Comparison of ENCODE assay signal across 10 mouse cellular contexts in genomic region chr3:102012076-102012610, GRCm38 (mm10). TPM values are rescaled to one million over a fixed set of nuclear protein-coding genes. Genes with fewer than 3 reads are reported as not detected.
A peak's percentile ranks its signal among the peaks of the same experiment; 100 is the strongest.
DNase-seq lines count a peak whose midpoint lies in the region; ATAC-seq lines count a peak whose summit lies in the region.
"Had no signal": no experiment of that assay in that cellular context is flagged by ENCODE, and none has a peak within 500 bp of the region (broad histone marks: within the 10 kb centered on the region; RNA-seq: fewer than 3 reads in every experiment).

No protein-coding gene starts in this region.

- intact Hi-C loops in heart, postnatal 25 days (cut with DNase I): no loop called here

- no peak for ATAC-seq in heart, embryonic 15.5 days (replicated peaks; ENCODE audit: insufficient number of reproducible peaks, insufficient read depth, low FRiP score, low read depth)
- peak; percentile 29; the same call in 1 of the 2 replicates for ATAC-seq in forebrain, embryonic 16.5 days
- ATAC-seq in midbrain, embryonic 12.5 days (ENCODE audit: low FRiP score, low read depth): peak; percentile 67
- ATAC-seq in megakaryocyte, adult 5-6 weeks (ENCODE audit: poor library complexity, severe bottlenecking): no peak
- no peak for ATAC-seq in erythroblast, adult 5-6 weeks (replicated peaks; ENCODE audit: low FRiP score, poor library complexity, severe bottlenecking)

- DNase-seq in heart, postnatal 25 days (ENCODE audit: low spot score): no peak
- DNase-seq in cerebellum, adult 11 months: peak; percentile 38
- no peak for DNase-seq in kidney, adult 18-20 months

- H3K36me3 ChIP-seq in heart, embryonic 15.5 days: no peaks in the 10 kb centered on the region
- H3K36me3 ChIP-seq in forebrain, embryonic 16.5 days (ENCODE audit: control insufficient read depth, insufficient read depth): no peaks in the 10 kb centered on the region
- no peaks in the 10 kb centered on the region for H3K36me3 ChIP-seq in midbrain, embryonic 12.5 days
- H3K36me3 ChIP-seq: G1E had no signal

- 4% methylated on average over 23 of the region's 23 CpGs for WGBS in heart, embryonic 15.5 days
- 4% methylated on average over 23 of the region's 23 CpGs for WGBS in forebrain, embryonic 16.5 days
- WGBS in midbrain, embryonic 12.5 days: 1% methylated on average over 23 of the region's 23 CpGs

- no peaks in the 10 kb centered on the region for H3K9me3 ChIP-seq in heart, embryonic 15.5 days (replicated peaks)
- H3K9me3 ChIP-seq in forebrain, embryonic 16.5 days (ENCODE audit: control insufficient read depth, low read length): no peaks in the 10 kb centered on the region
- no peaks in the 10 kb centered on the region for H3K9me3 ChIP-seq in midbrain, embryonic 12.5 days

- 0 out of 2 replicates have a peak overlapping the region, but pooled peaks have one; percentile 36 for H3K9ac ChIP-seq in heart, embryonic 15.5 days
- peak overlapping the region; percentile 70 for H3K9ac ChIP-seq in forebrain, embryonic 16.5 days (replicated peaks; ENCODE audit: low read depth, low read length)
- peak overlapping the region; percentile 80 for H3K9ac ChIP-seq in midbrain, embryonic 12.5 days (replicated peaks)

- peaks cover 90% of the 10 kb centered on the region for H3K27me3 ChIP-seq in heart, embryonic 15.5 days
- H3K27me3 ChIP-seq in forebrain, embryonic 16.5 days (replicated peaks; ENCODE audit: control insufficient read depth, insufficient read depth, low read length): peaks cover 12% of the 10 kb centered on the region
- peaks cover 69% of the 10 kb centered on the region for H3K27me3 ChIP-seq in midbrain, embryonic 12.5 days

- H3K4me1 ChIP-seq in heart, embryonic 15.5 days (replicated peaks): peaks cover 22% of the 10 kb centered on the region
- H3K4me1 ChIP-seq in forebrain, embryonic 16.5 days (replicated peaks; ENCODE audit: control insufficient read depth, insufficient read depth, low read length): peaks cover 19% of the 10 kb centered on the region
- peaks cover 21% of the 10 kb centered on the region for H3K4me1 ChIP-seq in midbrain, embryonic 12.5 days

- H3K4me3 ChIP-seq in heart, embryonic 15.5 days: peak overlapping the region; percentile 41
- H3K4me3 ChIP-seq in forebrain, embryonic 16.5 days (replicated peaks; ENCODE audit: low read length): peak overlapping the region; percentile 50
- peak overlapping the region; percentile 55 for H3K4me3 ChIP-seq in midbrain, embryonic 12.5 days
- H3K4me3 ChIP-seq: myocyte had no signal

- no peak overlapping the region for H3K27ac ChIP-seq in heart, embryonic 15.5 days
- peak overlapping the region; percentile 80 for H3K27ac ChIP-seq in forebrain, embryonic 16.5 days (ENCODE audit: low read length)
- H3K27ac ChIP-seq in midbrain, embryonic 12.5 days (replicated peaks): peak overlapping the region; percentile 97

- peak overlapping the region; percentile 67 for H3K4me2 ChIP-seq in heart, embryonic 15.5 days
- peak overlapping the region; percentile 68 for H3K4me2 ChIP-seq in forebrain, embryonic 16.5 days (ENCODE audit: low read length)
- H3K4me2 ChIP-seq in midbrain, embryonic 12.5 days (replicated peaks): peak overlapping the region; percentile 57

RNA-seq across cellular contexts. Expression of gene Nhlh2, which starts 2.3 kb away (rescaled TPM):
- 0.15 TPM in 1 of 2 replicates, not detected in the other for polyA plus RNA-seq in heart, embryonic 15.5 days (2015; fragmentation: Nextera tagmentation; extraction: Ambion mirVana)
- total RNA-seq in heart, postnatal 25 days (2021): not detected
- polyA plus RNA-seq in forebrain, embryonic 16.5 days (2015; fragmentation: Nextera tagmentation; extraction: Ambion mirVana): 19.0 and 19.6 TPM in 2 replicates
- polyA plus RNA-seq in midbrain, embryonic 12.5 days (2016; fragmentation: Nextera tagmentation; extraction: Ambion mirVana): 127 and 132 TPM in 2 replicates
- not detected in 2 replicates for total RNA-seq in megakaryocyte, adult 5-6 weeks (2015)
- not detected in 2 replicates for total RNA-seq in megakaryocyte, adult 5-6 weeks (2017)
- total RNA-seq in erythroblast, adult 5-6 weeks (2015; ENCODE audit: low replicate concordance): not detected in 2 replicates
- not detected in 2 replicates for total RNA-seq in erythroblast, adult 5-6 weeks (2017; ENCODE audit: low replicate concordance)
- polyA plus RNA-seq: G1E had no signal

Comparison
In these comparisons a context has a peak if more than half of its experiments do, and no peak if none do; other contexts are left out.
1. ATAC-seq: peak in forebrain, embryonic 16.5 days (single experiment) and midbrain, embryonic 12.5 days (single experiment); none in heart, embryonic 15.5 days (single experiment), megakaryocyte, adult 5-6 weeks (single experiment) and erythroblast, adult 5-6 weeks (single experiment).
2. Peak in every context shown above with its lines, with median percentiles within 50 percentile points of each other: H3K4me2 ChIP-seq, H3K4me3 ChIP-seq and H3K9ac ChIP-seq.